Mouse (Mus musculus): ENCODE measurements around the gene Zfyve1. TPM values are rescaled to one million over a fixed set of nuclear protein-coding genes. Genes with fewer than 3 reads are reported as not detected.

Zfyve1 gene
- polyA plus RNA-seq, 1 experiment from 2014 or later, result 16.6 TPM

DNA sequence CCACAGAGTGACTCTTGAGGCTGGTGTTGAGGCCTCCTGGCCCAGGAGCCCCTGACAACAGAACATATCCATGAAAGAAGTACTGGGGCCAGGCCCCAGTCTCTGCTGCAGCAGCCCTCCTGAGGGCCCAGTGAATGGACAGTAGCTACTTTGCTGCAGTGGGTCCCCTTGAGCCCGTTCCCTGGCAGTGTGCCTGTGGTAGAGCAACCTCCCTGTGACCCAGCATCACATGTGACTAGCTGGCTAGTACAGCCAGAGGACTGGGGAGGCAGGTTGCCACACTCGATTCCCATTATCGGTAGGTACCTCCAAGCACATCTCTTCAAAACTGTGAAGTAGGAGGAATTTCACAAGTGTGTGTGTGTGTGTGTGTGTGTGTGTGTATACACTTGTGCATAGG is 64.1 kb downstream of the Zfyve1 start:
- H3K36me3 ChIP-seq (ENCODE audit: control insufficient read depth, insufficient read depth, low read length), result peaks cover 61% of the 10 kb centered on the region
- no peak for ATAC-seq (ENCODE audit: insufficient number of reproducible peaks, insufficient read depth, low FRiP score, low read depth)
- no peak overlapping the region for H3K4me3 ChIP-seq (ENCODE audit: control insufficient read depth in 1 of 2, insufficient read depth in 1 of 2, low read depth in 1 of 2, low read length in 2 of 2)
- no peak overlapping the region for H3K9ac ChIP-seq (ENCODE audit: low read length)
- peaks cover 0 to 6% of the 10 kb centered on the region in 2 experiments; a peak in 1 of 4 replicates for H3K4me1 ChIP-seq (ENCODE audit: control insufficient read depth in 2 of 2, insufficient read depth in 2 of 2, low read length in 2 of 2)
- H3K4me2 ChIP-seq (ENCODE audit: low read length), result no peak overlapping the region
- 64% methylated on average over 3 of the region's 3 CpGs for WGBS
- H3K27me3 ChIP-seq (ENCODE audit: control insufficient read depth, insufficient read depth, low read length), result no peaks in the 10 kb centered on the region
- H3K27ac ChIP-seq (replicated peaks in 1 of 2; ENCODE audit: control insufficient read depth in 1 of 2, insufficient read depth in 1 of 2, low read depth in 2 of 2, low read length in 2 of 2), result no peak overlapping the region
- no peaks in the 10 kb centered on the region for H3K9me3 ChIP-seq (ENCODE audit: control insufficient read depth, low read length)

DNA sequence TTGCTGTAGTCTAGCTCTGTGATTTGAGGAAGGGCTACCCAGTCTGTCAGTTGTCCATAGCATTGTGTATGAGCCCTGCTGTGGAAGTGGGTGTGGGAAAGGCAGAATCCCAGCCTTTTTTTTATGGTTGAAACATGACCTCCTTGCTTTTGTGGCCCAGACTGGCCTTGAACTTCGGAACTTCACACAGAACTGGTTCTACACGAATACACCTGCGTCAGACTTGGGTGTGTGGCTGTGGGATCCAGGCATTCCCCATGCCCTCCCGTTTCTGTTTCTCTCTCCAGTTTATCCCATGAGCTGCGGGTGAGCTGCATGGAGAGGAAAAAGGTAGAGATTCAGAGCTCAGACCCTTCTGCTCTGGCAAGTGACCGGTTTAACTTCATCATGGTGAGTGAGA is 65.0 kb downstream of the Zfyve1 start:
- peaks cover 57% of the 10 kb centered on the region for H3K36me3 ChIP-seq (ENCODE audit: control insufficient read depth, insufficient read depth, low read length)
- no peaks in the 10 kb centered on the region for H3K27me3 ChIP-seq (ENCODE audit: control insufficient read depth, insufficient read depth, low read length)
- ATAC-seq (ENCODE audit: insufficient number of reproducible peaks, insufficient read depth, low FRiP score, low read depth), result no peak
- no peaks in the 10 kb centered on the region for H3K9me3 ChIP-seq (ENCODE audit: control insufficient read depth, low read length)
- H3K27ac ChIP-seq (replicated peaks in 1 of 2; ENCODE audit: control insufficient read depth in 1 of 2, insufficient read depth in 1 of 2, low read depth in 2 of 2, low read length in 2 of 2), result no peak overlapping the region
- 87% methylated on average over 6 of the region's 6 CpGs for WGBS
- H3K4me2 ChIP-seq (ENCODE audit: low read length), result no peak overlapping the region
- peaks cover 0 to 8% of the 10 kb centered on the region in 2 experiments; a peak in 1 of 4 replicates for H3K4me1 ChIP-seq (ENCODE audit: control insufficient read depth in 2 of 2, insufficient read depth in 2 of 2, low read length in 2 of 2)
- no peak overlapping the region for H3K9ac ChIP-seq (ENCODE audit: low read length)
- H3K4me3 ChIP-seq (ENCODE audit: control insufficient read depth in 1 of 2, insufficient read depth in 1 of 2, low read depth in 1 of 2, low read length in 2 of 2), result no peak overlapping the region

DNA sequence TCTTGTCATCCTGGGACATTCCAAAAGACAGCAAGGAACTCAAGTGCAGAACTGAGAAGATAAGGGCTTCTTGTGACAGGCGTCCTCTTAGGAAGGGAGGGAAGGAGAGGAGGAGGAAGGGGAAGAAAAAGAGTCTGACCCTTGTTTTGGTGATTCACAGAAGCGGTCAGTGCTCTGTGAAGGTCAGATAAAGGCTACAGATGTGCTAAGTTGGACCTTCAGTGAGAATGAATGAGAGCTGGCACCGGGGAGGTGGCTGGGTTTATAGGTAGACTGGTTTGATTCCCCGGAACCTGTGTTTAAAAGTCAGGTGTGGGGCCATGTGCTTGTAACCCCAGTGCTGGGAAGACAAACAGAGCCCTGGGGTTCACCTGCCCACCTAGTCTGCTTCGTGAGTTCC is 68.4 kb downstream of the Zfyve1 start:
- Histone ChIP-seq H3K36me3 (ENCODE audit: control insufficient read depth, insufficient read depth, low read length) (peaks cover 37% of the 10 kb centered on the region), H3K9ac (ENCODE audit: low read length) (no peak overlapping the region), H3K4me1 (ENCODE audit: control insufficient read depth in 2 of 2, insufficient read depth in 2 of 2, low read length in 2 of 2) (peaks cover 12 to 19% of the 10 kb centered on the region in 2 experiments), H3K4me2 (ENCODE audit: low read length) (no peak overlapping the region), H3K9me3 (ENCODE audit: control insufficient read depth, low read length) (no peaks in the 10 kb centered on the region), H3K27ac (replicated peaks in 1 of 2; ENCODE audit: control insufficient read depth in 1 of 2, insufficient read depth in 1 of 2, low read depth in 2 of 2, low read length in 2 of 2) (no peak overlapping the region), H3K4me3 (ENCODE audit: control insufficient read depth in 1 of 2, insufficient read depth in 1 of 2, low read depth in 1 of 2, low read length in 2 of 2) (no peak overlapping the region), H3K27me3 (ENCODE audit: control insufficient read depth, insufficient read depth, low read length) (no peaks in the 10 kb centered on the region)
- ATAC-seq (ENCODE audit: insufficient number of reproducible peaks, insufficient read depth, low FRiP score, low read depth), result no peak
- 77% methylated on average over 5 of the region's 5 CpGs for WGBS

DNA sequence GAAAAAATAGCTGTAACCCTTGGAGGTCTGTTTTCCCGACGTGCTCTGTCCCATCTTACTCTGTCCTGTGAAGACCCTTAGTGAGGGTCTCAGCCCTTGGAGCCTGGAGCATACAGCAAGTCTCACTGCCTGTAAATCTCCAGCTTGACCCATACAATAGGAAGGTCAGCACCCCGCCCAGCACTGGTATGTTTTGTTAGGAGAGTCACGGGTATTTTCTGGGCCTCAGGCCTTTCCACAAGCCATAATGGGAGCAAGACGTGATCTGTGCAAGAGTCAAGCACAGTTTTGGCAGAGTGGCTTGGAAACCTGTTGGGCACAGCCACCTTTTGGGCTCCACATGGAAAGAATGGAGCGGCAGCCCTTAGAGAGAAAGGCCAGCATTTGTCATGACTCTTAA is 69.2 kb downstream of the Zfyve1 start:
- Histone ChIP-seq H3K4me2 (ENCODE audit: low read length) (no peak overlapping the region), H3K4me1 (ENCODE audit: control insufficient read depth in 2 of 2, insufficient read depth in 2 of 2, low read length in 2 of 2) (peaks cover 12 to 19% of the 10 kb centered on the region in 2 experiments), H3K27ac (replicated peaks in 1 of 2; ENCODE audit: control insufficient read depth in 1 of 2, insufficient read depth in 1 of 2, low read depth in 2 of 2, low read length in 2 of 2) (no peak overlapping the region), H3K9me3 (ENCODE audit: control insufficient read depth, low read length) (no peaks in the 10 kb centered on the region), H3K27me3 (ENCODE audit: control insufficient read depth, insufficient read depth, low read length) (no peaks in the 10 kb centered on the region), H3K9ac (ENCODE audit: low read length) (no peak overlapping the region), H3K4me3 (ENCODE audit: control insufficient read depth in 1 of 2, insufficient read depth in 1 of 2, low read depth in 1 of 2, low read length in 2 of 2) (no peak overlapping the region), H3K36me3 (ENCODE audit: control insufficient read depth, insufficient read depth, low read length) (peaks cover 29% of the 10 kb centered on the region)
- 79% methylated on average over 6 of the region's 6 CpGs for WGBS
- ATAC-seq (ENCODE audit: insufficient number of reproducible peaks, insufficient read depth, low FRiP score, low read depth), result no peak

DNA sequence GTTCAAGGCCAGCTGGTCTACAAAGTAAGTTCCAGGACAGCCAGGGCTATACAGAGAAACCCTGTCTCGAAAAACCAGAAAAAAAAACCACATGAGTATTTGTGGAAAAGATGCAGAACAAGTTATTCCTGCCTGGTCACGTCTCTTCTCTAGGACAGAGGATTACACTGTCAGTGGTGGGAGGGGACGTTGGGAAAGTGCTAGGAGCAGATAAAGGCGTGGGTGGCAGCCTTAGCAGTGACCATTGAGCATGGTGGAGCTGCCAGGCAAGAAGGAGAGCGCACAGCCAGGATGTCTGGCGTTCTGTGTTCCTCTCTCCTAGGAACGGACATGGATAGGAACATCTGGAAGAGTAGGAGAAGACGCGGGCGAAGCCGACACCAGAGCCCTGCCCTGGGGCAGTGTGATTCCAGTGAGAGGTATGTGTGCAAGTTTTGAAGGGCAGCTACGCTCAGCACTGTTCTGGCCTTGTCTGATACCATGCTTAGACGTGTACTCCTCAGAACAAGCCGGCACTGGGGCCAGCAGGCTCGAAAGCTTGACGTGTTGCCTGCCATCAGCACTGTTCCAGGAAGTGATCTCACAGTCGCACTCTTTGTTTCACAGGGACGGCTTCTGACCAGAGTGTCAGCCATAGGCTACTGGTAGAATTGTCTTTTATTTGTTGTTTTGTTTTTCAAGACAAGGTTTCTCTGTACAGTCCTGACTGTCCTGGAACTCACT is 71.0 kb downstream of the Zfyve1 start:
- 0 out of 2 replicates have a peak, but pooled peaks have one; percentile 29 for ATAC-seq (ENCODE audit: insufficient number of reproducible peaks, insufficient read depth, low FRiP score, low read depth)
- Histone ChIP-seq H3K36me3 (ENCODE audit: control insufficient read depth, insufficient read depth, low read length) (peaks cover 20% of the 10 kb centered on the region), H3K9ac (ENCODE audit: low read length) (no peak overlapping the region), H3K4me2 (ENCODE audit: low read length) (no peak overlapping the region), H3K27me3 (ENCODE audit: control insufficient read depth, insufficient read depth, low read length) (no peaks in the 10 kb centered on the region), H3K27ac (replicated peaks in 1 of 2; ENCODE audit: control insufficient read depth in 1 of 2, insufficient read depth in 1 of 2, low read depth in 2 of 2, low read length in 2 of 2) (peak overlapping the region; percentile 12 to 41; a peak in 1 of 4 replicates), H3K4me1 (ENCODE audit: control insufficient read depth in 2 of 2, insufficient read depth in 2 of 2, low read length in 2 of 2) (peaks cover 13 to 25% of the 10 kb centered on the region in 2 experiments), H3K4me3 (ENCODE audit: control insufficient read depth in 1 of 2, insufficient read depth in 1 of 2, low read depth in 1 of 2, low read length in 2 of 2) (no peak overlapping the region), H3K9me3 (ENCODE audit: control insufficient read depth, low read length) (no peaks in the 10 kb centered on the region)
- WGBS, result 62% methylated on average over 18 of the region's 18 CpGs

DNA sequence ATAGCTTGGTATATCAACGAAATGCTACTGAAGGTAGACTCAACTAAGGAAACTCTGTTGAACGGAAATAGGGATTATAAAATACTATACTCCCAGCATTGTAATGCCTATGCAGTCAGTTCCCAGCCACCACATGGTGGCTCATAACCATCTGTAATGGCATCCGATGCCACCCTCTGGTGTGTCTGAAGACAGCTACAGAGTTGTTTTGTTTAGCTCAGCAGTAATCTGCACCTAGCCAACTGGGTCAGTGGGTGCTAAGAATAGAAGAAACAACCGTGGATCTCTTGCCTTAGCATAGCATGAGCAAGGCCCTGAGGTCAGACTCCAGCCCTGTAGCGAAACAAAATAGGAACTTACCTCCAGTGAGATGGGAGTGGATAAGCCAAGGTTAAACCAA is 72.7 kb downstream of the Zfyve1 start:
- no peak for ATAC-seq (ENCODE audit: insufficient number of reproducible peaks, insufficient read depth, low FRiP score, low read depth)
- Histone ChIP-seq H3K27ac (replicated peaks in 1 of 2; ENCODE audit: control insufficient read depth in 1 of 2, insufficient read depth in 1 of 2, low read depth in 2 of 2, low read length in 2 of 2) (peak overlapping the region in 1 of 2 experiments; percentile 6; a peak in 1 of 4 replicates), H3K4me1 (ENCODE audit: control insufficient read depth in 2 of 2, insufficient read depth in 2 of 2, low read length in 2 of 2) (peaks cover 13 to 25% of the 10 kb centered on the region in 2 experiments), H3K4me2 (ENCODE audit: low read length) (no peak overlapping the region), H3K9me3 (ENCODE audit: control insufficient read depth, low read length) (no peaks in the 10 kb centered on the region), H3K4me3 (ENCODE audit: control insufficient read depth in 1 of 2, insufficient read depth in 1 of 2, low read depth in 1 of 2, low read length in 2 of 2) (no peak overlapping the region), H3K27me3 (ENCODE audit: control insufficient read depth, insufficient read depth, low read length) (no peaks in the 10 kb centered on the region), H3K9ac (ENCODE audit: low read length) (no peak overlapping the region), H3K36me3 (ENCODE audit: control insufficient read depth, insufficient read depth, low read length) (0 out of 2 replicates have a peak, but pooled peaks cover 8% of the 10 kb centered on the region)
- 67% methylated on average over 5 of the region's 5 CpGs for WGBS

DNA sequence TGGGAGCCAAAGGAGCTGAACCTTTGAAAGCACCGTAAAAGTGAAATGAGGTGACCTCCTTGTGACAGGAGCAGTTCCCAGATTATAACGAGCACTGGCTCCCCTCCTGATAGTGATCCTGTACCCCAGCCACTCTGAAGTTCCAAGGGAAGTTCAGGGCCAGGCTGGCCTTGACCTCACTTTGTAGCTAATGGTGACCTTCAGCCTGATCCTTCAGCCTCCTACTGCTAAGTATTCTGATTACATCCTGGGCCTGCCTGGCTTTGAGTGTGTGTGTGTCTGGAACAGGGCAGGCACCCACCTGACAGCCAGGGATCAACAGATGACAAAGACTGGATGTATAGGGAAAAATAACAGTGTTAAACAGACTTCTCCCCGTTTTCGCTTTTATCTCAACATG is 73.1 kb downstream of the Zfyve1 start:
- H3K27me3 ChIP-seq (ENCODE audit: control insufficient read depth, insufficient read depth, low read length), result no peaks in the 10 kb centered on the region
- no peak overlapping the region for H3K4me2 ChIP-seq (ENCODE audit: low read length)
- no peak overlapping the region for H3K4me3 ChIP-seq (ENCODE audit: control insufficient read depth in 1 of 2, insufficient read depth in 1 of 2, low read depth in 1 of 2, low read length in 2 of 2)
- no peak overlapping the region for H3K9ac ChIP-seq (ENCODE audit: low read length)
- 65% methylated on average over 4 of the region's 4 CpGs for WGBS
- peaks cover 13 to 25% of the 10 kb centered on the region in 2 experiments for H3K4me1 ChIP-seq (ENCODE audit: control insufficient read depth in 2 of 2, insufficient read depth in 2 of 2, low read length in 2 of 2)
- H3K36me3 ChIP-seq (ENCODE audit: control insufficient read depth, insufficient read depth, low read length), result 0 out of 2 replicates have a peak, but pooled peaks cover 5% of the 10 kb centered on the region
- peak overlapping the region in 1 of 2 experiments; percentile 6; a peak in 1 of 4 replicates for H3K27ac ChIP-seq (replicated peaks in 1 of 2; ENCODE audit: control insufficient read depth in 1 of 2, insufficient read depth in 1 of 2, low read depth in 2 of 2, low read length in 2 of 2)
- H3K9me3 ChIP-seq (ENCODE audit: control insufficient read depth, low read length), result no peaks in the 10 kb centered on the region
- no peak for ATAC-seq (ENCODE audit: insufficient number of reproducible peaks, insufficient read depth, low FRiP score, low read depth)
